Mouse (Mus musculus): Measurements from ENCODE around the gene Rac2.

DNA sequence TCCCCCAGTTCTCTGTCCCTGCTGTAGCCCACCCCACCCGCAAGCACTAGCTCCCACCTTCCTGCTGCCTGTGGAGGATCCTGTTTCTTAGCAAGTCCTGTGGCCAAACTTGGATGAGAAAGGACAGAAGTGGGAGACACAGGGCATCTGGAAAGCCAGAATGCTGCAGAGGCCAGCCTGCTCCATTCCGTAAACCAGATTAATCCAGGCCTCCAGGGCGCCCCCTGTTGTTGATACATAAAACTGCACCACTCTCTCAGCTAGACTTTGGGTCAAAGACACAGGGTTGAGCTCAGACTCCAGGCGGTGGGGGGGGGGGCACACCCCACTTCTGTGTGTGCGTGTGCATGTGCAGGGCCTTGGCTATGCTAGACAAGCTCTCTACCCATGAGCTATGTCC, 22.9 kb upstream of the Rac2 start:
- TF ChIP-seq POLR2A (IDR thresholded peaks at IDR 0.05; ENCODE audit: insufficient read depth, low read depth, low read length) (no peak), CTCF (IDR thresholded peaks at IDR 0.05; ENCODE audit: insufficient read depth, low read depth, low read length) (peak; percentile 37; the same call in 1 of the 2 replicates)
